13 mouse cellular contexts compared by ENCODE assay signal in genomic region chr4:58077536-58077935, GRCm38 (mm10).
DNase-seq lines count a peak whose midpoint lies in the region.
"Had no signal": no experiment of that assay in that cellular context is flagged by ENCODE, and none has a peak within 500 bp of the region (broad histone marks: within the 10 kb centered on the region; RNA-seq: fewer than 3 reads in every experiment).

No protein-coding gene starts in this region.

- peak; percentile 52 for DNase-seq in heart, adult 11 months
- no peak for DNase-seq in heart, postnatal 25 days (ENCODE audit: low spot score)
- peak; percentile 54 for DNase-seq in testis, postnatal 14 days (ENCODE audit: low spot score)
- no peak for DNase-seq in testis, postnatal 10 days (ENCODE audit: low spot score)
- DNase-seq in natural killer cell, adult 2 months (ENCODE audit: low spot score in 2 of 2) = no peak
- DNase-seq: adrenal gland, adult 2 months; adrenal gland, postnatal 10 days; adrenal gland, postnatal 25 days; cerebellum, adult 11 months; cerebellum, adult 18-20 months; cerebellum, adult 8-10 months; cerebellum, adult 9-11 months; embryo, embryonic 11 days had no signal

- intact Hi-C loops in heart, postnatal 25 days (cut with DNase I) = loop anchor here (1.0 to 10.0 kb wide), 3 partner anchors 120 to 703 kb away; partner anchors contain the start of gene Txn1

Comparison
In these comparisons a context has a peak if more than half of its experiments do, and no peak if none do; other contexts are left out.
1. DNase-seq: peak in heart, adult 11 months (single experiment) and testis, postnatal 14 days (single experiment); none in heart, postnatal 25 days (single experiment), testis, postnatal 10 days (single experiment) and natural killer cell, adult 2 months (0 of 2).